Mouse (Mus musculus) embryonic facial prominence, embryonic 11.5 days (tissue): ENCODE results near the gene Pde4dip. TPM values are rescaled to one million over a fixed set of nuclear protein-coding genes. Genes with fewer than 3 reads are reported as not detected.

Experiments
- ATAC-seq: fragments of 200-750 bp; cut with Nextera tagmentation; replicated peaks from 2 replicates; pipeline ENCODE4 v1.8.0; 2017; ENCODE audit warnings: low read depth; ENCODE audit not compliant: insufficient number of reproducible peaks, low FRiP score, low TSS enrichment
- DNase-seq: peaks from one replicate; pipeline ENCODE4 v3.0.0-alpha.2; 2015; ENCODE audit warnings: low spot score
- H3K27ac ChIP-seq: fragments of 300-500 bp; sonication (generic); replicated peaks from 2 replicates; pipeline ENCODE4 v1.5.1; 2014; ENCODE audit warnings: mild to moderate bottlenecking, low read depth, low read length, control low read depth
- H3K27me3 ChIP-seq: fragments of 300-500 bp; sonication (generic); 2 replicates; pipeline ENCODE4 v1.6.1; 2014; ENCODE audit warnings: mild to moderate bottlenecking, low read length, moderate library complexity, mixed read lengths; ENCODE audit not compliant: control insufficient read depth, insufficient read depth
- H3K36me3 ChIP-seq: fragments of 300-500 bp; sonication (generic); replicated peaks from 2 replicates; pipeline ENCODE4 v1.6.1; 2014; ENCODE audit warnings: low read depth, mild to moderate bottlenecking, low read length, moderate library complexity, mixed read lengths; ENCODE audit not compliant: control insufficient read depth, insufficient read depth
- H3K4me1 ChIP-seq: fragments of 300-500 bp; sonication (generic); 2 replicates; pipeline ENCODE4 v1.6.1; 2014; ENCODE audit warnings: low read length, mixed read lengths; ENCODE audit not compliant: control insufficient read depth, insufficient read depth
- H3K4me2 ChIP-seq: fragments of 300-500 bp; sonication (generic); 2 replicates; pipeline ENCODE4 v1.6.1; 2014; ENCODE audit warnings: low read depth, mild to moderate bottlenecking, control low read depth, low read length, moderate library complexity
- H3K4me3 ChIP-seq: fragments of 300-500 bp; sonication (generic); 2 replicates; pipeline ENCODE4 v1.5.1; 2014; ENCODE audit warnings: low read depth, low read length, control low read depth
- H3K9ac ChIP-seq: fragments of 300-500 bp; sonication (generic); replicated peaks from 2 replicates; pipeline ENCODE4 v1.6.1; 2014; ENCODE audit warnings: mild to moderate bottlenecking, control low read depth, low read length
- H3K9me3 ChIP-seq: fragments of 300-500 bp; sonication (generic); replicated peaks from 2 replicates; pipeline ENCODE4 v1.6.1; 2016; ENCODE audit warnings: mild to moderate bottlenecking, low read length, inconsistent platforms, mixed read lengths; ENCODE audit not compliant: control insufficient read depth
- WGBS: fragments of 180-500 bp; shearing (Covaris S2); extraction: QIAGEN DNeasy Blood & Tissue Kit; methylation state at CpG from one replicate; pipeline ENCODE4 v1.1.7; 2014; 5-methylcytosine and 5-hydroxymethylcytosine counted together
- polyA plus RNA-seq: library from polyadenylated mRNA; unstranded; fragments of >200 nt; fragmentation: Nextera tagmentation; extraction: Ambion mirVana; gene quantifications from 2 replicates; pipeline ENCODE4 v1.2.1, GENCODE M21; 2014

The Pde4dip gene
- polyA plus RNA-seq, 1 experiment from 2014 or later, result 29.2 TPM

DNA sequence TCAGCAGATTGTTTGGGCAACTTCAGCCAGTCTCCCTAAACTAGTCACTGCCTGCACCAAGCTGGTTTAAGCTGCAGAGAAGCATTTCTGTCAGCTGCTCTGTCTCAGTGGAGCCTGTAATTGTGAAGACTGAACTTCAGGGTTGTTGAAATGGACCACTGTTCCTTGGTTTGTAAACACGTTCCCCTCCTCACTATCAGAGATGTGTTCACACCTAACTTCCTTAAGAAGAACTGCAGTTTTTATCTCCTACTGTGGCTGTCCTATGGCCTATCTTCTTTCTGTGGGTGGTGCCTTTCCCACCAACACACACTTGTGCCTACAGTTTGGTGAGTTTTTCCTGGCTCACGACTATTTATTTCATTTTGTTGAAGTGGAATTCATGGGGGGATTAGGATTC is 199.2 kb downstream of the Pde4dip start:
- no peak overlapping the region for H3K4me2 ChIP-seq
- 85% methylated on average over 2 of the region's 2 CpGs for WGBS
- DNase-seq, result no peak
- H3K9ac ChIP-seq, result no peak overlapping the region
- H3K27me3 ChIP-seq, result no peaks in the 10 kb centered on the region
- H3K9me3 ChIP-seq, result no peaks in the 10 kb centered on the region
- H3K36me3 ChIP-seq, result no peaks in the 10 kb centered on the region
- no peak overlapping the region for H3K27ac ChIP-seq
- ATAC-seq, result no peak
- no peaks in the 10 kb centered on the region for H3K4me1 ChIP-seq
- no peak overlapping the region for H3K4me3 ChIP-seq

DNA sequence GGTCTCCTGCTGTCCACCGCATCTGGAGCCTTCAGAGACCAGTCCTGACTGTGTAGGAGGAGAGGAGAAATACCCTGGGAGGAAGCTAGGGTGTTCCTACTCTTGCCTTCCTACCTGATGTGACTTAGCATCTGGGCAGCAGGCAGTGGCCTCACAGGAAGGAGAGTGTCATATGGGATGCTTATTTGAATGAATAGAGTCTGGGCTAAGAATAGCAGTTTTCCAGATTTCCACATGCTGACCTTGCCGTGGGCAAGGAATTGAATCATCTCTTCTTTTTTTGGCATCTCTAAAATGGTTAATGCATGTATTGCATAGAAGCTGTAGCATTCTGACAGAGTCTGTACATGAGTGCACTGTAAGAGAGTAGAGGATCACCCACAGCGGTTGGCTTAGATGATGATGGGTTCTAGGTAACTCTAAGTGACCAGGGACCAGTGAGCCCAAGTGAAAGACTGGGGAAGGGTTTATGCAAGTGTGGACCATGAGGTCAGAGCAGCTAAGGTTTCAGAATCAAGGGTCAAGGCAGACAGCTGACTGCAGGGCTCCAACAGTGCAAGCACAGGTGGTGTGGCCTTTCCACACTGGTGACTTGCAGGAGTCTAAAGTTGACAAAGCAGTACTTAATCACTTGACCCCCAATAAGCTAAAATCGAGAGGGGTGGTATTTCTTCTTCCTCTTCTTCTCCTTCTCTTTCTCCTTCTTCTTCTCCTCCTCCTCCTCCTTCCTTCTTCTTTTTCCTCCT is 202.0 kb downstream of the Pde4dip start:
- ATAC-seq (no peak), DNase-seq (no peak)
- Histone ChIP-seq H3K27ac (no peak overlapping the region), H3K4me1 (no peaks in the 10 kb centered on the region), H3K36me3 (no peaks in the 10 kb centered on the region), H3K9me3 (no peaks in the 10 kb centered on the region), H3K4me2 (no peak overlapping the region), H3K27me3 (no peaks in the 10 kb centered on the region), H3K4me3 (no peak overlapping the region), H3K9ac (no peak overlapping the region)
- WGBS, result 87% methylated on average over 4 of the region's 4 CpGs

DNA sequence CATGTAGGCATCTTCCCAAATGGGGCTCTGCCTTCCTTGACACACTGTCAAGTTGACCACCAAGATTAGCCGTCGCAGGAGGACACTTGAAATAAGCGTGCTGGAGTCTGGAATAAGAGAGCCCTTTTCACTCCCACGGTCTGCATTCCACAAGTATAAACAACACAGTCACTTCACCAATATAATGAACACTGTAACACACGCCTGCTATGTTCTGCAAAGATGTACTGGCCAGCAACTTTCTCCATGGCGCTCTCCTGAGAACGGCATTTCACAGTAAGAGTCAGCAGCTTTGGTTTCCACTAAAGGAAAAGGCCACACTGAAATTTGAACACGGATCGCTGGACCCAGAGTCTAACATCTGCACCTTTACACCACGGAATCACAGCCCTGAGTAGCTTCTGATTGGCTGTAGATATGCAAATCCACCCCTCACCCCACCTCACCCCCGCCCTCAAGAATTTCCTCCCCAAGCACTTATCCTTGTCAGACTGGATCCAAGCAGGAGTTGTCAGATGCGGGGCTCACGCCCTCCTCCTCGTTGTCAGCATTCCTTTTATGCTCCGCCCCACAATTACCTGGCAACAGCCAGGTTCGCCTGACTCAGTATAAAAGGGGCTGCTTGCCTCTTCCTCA is 204.8 kb downstream of the Pde4dip start:
- Histone ChIP-seq H3K27me3 (no peaks in the 10 kb centered on the region), H3K27ac (no peak overlapping the region), H3K9me3 (no peaks in the 10 kb centered on the region), H3K4me1 (no peaks in the 10 kb centered on the region), H3K9ac (no peak overlapping the region), H3K4me2 (peak overlapping the region; percentile 11; the same call in 1 of the 2 replicates), H3K36me3 (no peaks in the 10 kb centered on the region), H3K4me3 (no peak overlapping the region)
- peak; percentile 75; the same call in 1 of the 2 replicates for ATAC-seq
- 5% methylated on average over 16 of the region's 16 CpGs for WGBS
- peak; percentile 65 for DNase-seq

DNA sequence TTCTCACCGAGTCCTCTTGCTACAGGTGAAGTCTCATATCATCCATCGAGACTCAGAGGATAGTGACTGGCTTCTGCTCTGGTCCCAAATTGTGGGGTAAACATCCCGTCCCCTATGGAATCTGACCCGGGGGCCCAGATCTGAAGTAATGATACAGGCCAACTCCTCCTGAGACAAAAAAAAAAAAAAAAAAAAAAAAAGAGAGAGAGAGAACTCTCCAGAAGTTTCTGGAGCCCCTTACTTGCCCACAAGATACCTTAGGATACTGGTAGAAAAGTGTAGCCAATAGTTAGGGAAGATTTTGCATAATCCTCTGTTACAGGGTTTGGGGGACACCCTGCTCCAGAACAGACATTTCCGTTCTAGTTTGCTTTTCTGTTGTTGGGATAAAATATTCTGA is 205.9 kb downstream of the Pde4dip start:
- peak overlapping the region; percentile 66 for H3K4me2 ChIP-seq
- WGBS, result 25% methylated on average over 5 of the region's 5 CpGs
- H3K27ac ChIP-seq, result no peak overlapping the region
- no peaks in the 10 kb centered on the region for H3K27me3 ChIP-seq
- H3K36me3 ChIP-seq, result no peaks in the 10 kb centered on the region
- DNase-seq (no peak), ATAC-seq (no peak)
- H3K4me1 ChIP-seq, result no peaks in the 10 kb centered on the region
- H3K4me3 ChIP-seq, result no peak overlapping the region
- no peak overlapping the region for H3K9ac ChIP-seq
- no peaks in the 10 kb centered on the region for H3K9me3 ChIP-seq

DNA sequence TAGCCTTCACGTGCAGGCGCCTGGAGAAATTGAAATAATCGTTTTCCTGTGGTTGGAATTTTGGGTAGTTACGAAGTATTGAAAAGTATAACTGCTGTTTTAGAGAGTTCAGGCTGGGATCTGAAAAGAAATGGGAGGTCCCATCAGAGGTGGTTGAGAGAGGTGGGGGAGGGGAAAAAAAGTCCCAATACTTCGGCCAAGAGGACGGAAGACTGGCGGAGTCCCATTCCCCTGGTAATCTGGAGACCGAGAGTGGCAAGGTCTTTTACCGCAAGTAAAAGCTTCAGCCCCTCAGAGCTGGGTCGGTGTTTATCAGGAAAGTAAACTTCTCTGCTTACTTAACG is 206.4 kb downstream of the Pde4dip start:
- DNase-seq, result peak; percentile 49
- H3K4me1 ChIP-seq, result no peaks in the 10 kb centered on the region
- H3K36me3 ChIP-seq, result no peaks in the 10 kb centered on the region
- no peaks in the 10 kb centered on the region for H3K9me3 ChIP-seq
- no peaks in the 10 kb centered on the region for H3K27me3 ChIP-seq
- no peak overlapping the region for H3K4me3 ChIP-seq
- H3K9ac ChIP-seq, result no peak overlapping the region
- H3K4me2 ChIP-seq, result peak overlapping the region; percentile 66
- no peak for ATAC-seq
- WGBS, result 1% methylated on average over 11 of the region's 11 CpGs
- no peak overlapping the region for H3K27ac ChIP-seq

DNA sequence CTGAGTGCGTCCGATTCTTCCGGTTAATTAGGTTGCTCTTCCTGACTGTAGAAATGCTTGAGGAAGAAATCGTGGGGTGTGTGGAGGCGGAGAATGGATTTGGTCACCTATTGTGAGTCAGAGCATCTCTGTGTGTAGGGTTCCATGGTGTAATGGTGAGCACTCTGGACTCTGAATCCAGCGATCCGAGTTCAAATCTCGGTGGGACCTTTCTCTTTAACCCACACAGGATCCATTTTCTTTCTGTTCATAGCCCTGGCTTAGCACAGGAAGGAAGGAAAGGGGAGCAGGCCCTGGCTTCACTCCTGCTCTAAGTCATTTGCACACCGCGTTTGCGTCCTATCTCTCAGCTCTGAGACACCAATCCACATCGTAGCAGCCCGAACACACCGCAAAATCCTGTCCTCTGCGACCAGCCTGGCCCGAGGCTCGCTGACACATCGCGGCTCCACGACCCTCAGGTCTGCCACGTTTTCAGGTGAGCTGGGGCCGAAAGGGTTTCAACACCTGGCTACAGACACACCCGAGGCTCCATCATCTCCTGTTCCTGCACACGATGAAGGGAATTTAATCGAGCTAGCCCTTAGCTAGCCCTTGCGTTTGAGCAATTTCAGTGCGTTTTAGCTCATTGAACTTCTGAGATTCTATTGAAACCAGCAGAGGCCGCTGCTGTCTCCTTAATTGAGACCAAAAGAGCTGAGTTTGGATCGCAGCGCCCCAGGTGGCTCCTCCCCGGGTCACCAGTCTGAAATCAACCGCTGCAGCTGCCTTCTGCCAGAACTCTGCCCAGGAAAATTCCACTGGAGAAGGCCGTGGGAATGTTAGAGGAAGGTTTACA is 207.0 kb downstream of the Pde4dip start:
- H3K36me3 ChIP-seq, result no peaks in the 10 kb centered on the region
- no peaks in the 10 kb centered on the region for H3K27me3 ChIP-seq
- H3K9ac ChIP-seq, result peak overlapping the region; percentile 47
- no peak for ATAC-seq
- under 1% methylated on average over 33 of the region's 33 CpGs for WGBS
- peak; percentile 91 for DNase-seq
- H3K9me3 ChIP-seq, result no peaks in the 10 kb centered on the region
- no peaks in the 10 kb centered on the region for H3K4me1 ChIP-seq
- peak overlapping the region; percentile 66 for H3K4me2 ChIP-seq
- H3K4me3 ChIP-seq, result peak overlapping the region; percentile 36
- no peak overlapping the region for H3K27ac ChIP-seq

DNA sequence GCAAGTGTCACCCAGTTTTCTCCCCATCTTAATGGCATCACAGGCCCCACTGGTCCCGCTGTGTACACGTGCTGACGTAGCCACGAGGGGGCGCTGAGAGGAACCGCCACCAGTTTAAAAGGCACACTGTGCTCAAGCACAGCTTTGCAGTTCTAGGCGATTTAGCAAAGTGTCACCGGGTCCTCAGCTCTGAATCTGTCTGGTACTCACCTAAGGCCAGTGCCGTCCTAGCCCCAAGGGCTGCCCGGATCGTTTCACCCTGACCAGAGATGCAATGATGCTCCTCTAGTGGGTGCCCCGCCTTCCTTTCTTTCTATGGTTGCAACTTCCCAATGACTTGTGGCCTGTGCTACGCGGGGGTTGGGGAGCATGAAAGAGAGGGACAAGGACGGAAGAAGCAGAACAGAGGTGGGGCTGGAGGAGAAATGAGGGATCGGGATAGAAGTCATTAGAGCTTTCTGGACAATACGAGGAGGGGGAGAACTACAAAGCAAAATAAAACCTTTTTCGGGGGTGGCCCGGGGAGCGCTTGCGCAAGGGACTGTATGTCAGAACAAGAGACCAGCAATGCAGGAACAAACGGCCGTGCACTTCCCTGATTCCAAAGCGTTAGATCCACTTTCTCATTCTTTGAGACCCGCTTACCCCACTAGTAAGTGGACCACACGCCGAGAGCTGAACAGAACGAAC is 207.7 kb downstream of the Pde4dip start:
- H3K4me2 ChIP-seq, result peak overlapping the region; percentile 66
- peak overlapping the region; percentile 47 for H3K9ac ChIP-seq
- ATAC-seq (peak; percentile 56), DNase-seq (peak; percentile 75)
- no peaks in the 10 kb centered on the region for H3K27me3 ChIP-seq
- no peaks in the 10 kb centered on the region for H3K4me1 ChIP-seq
- H3K36me3 ChIP-seq, result no peaks in the 10 kb centered on the region
- no peaks in the 10 kb centered on the region for H3K9me3 ChIP-seq
- peak overlapping the region; percentile 36 for H3K4me3 ChIP-seq
- 2% methylated on average over 28 of the region's 28 CpGs for WGBS
- no peak overlapping the region for H3K27ac ChIP-seq
